Mouse (Mus musculus) bone marrow macrophage, adult 2 months (primary cell): ENCODE data around the gene Cep41.

Experiments
- CTCF ChIP-seq: IDR thresholded peaks from 2 replicates; pipeline ENCODE4 v1.5.1; 2012; ENCODE audit warnings: low read depth, mild to moderate bottlenecking, low read length, moderate library complexity
- POLR2A ChIP-seq: IDR thresholded peaks from 2 replicates; pipeline ENCODE4 v1.6.1; 2012; ENCODE audit warnings: mild to moderate bottlenecking, low read depth, low read length, borderline replicate concordance

GRCm38 (mm10) chr6:30674714-30675280 lies 18.8 kb downstream of the Cep41 start:
- no peak for TF ChIP-seq POLR2A
- no peak for TF ChIP-seq CTCF
